ENCODE assay signal across 7 mouse cellular contexts in genomic region chr4:130663810-130664401, GRCm38 (mm10). TPM values are rescaled to one million over a fixed set of nuclear protein-coding genes. Genes with fewer than 3 reads are reported as not detected.
DNase-seq lines count a peak whose midpoint lies in the region; ATAC-seq and TF ChIP-seq lines count a peak whose summit lies in the region.

No protein-coding gene starts in this region.

- whole genome bisulfite sequencing in intestine, postnatal 0 days: 0% methylated on average over 22 of the region's 22 CpGs
- 0% methylated on average over 22 of the region's 22 CpGs for WGBS in limb, embryonic 12.5 days
- under 1% methylated on average over 22 of the region's 22 CpGs for WGBS in midbrain, embryonic 16.5 days

- H3K27ac ChIP-seq in cortical plate, adult 2 months (ENCODE audit: insufficient read depth, low read length): peak overlapping the region; percentile 87
- H3K27ac ChIP-seq in intestine, postnatal 0 days (ENCODE audit: low read depth, low read length): peak overlapping the region; percentile 94
- peak overlapping the region; percentile 97 for H3K27ac ChIP-seq in limb, embryonic 12.5 days
- H3K27ac ChIP-seq in midbrain, embryonic 16.5 days (ENCODE audit: low read length): peak overlapping the region; percentile 89

- peak overlapping the region; percentile 93 for H3K9ac ChIP-seq in intestine, postnatal 0 days (ENCODE audit: low read depth, low read length)
- peak overlapping the region; percentile 98 for H3K9ac ChIP-seq in limb, embryonic 12.5 days (replicated peaks)
- H3K9ac ChIP-seq in midbrain, embryonic 16.5 days (ENCODE audit: low read depth, low read length): peak overlapping the region; percentile 74

- peak; percentile 39 to 46 for DNase-seq in adrenal gland, adult 18-20 months (ENCODE audit: low spot score in 2 of 2)
- peak; percentile 42 for DNase-seq in gastrocnemius, postnatal 10 days
- peak; percentile 26 for DNase-seq in splenic B cell, adult 2 months (ENCODE audit: low read depth, low spot score)

- no peaks in the 10 kb centered on the region for H3K36me3 ChIP-seq in intestine, postnatal 0 days (ENCODE audit: control insufficient read depth, insufficient read depth)
- peaks cover 2% of the 10 kb centered on the region; the same call in 1 of the 2 replicates for H3K36me3 ChIP-seq in limb, embryonic 12.5 days
- no peaks in the 10 kb centered on the region for H3K36me3 ChIP-seq in midbrain, embryonic 16.5 days (ENCODE audit: control insufficient read depth, insufficient read depth, low read length)
- H3K36me3 ChIP-seq in splenic B cell, adult 2 months (ENCODE audit: control insufficient read depth, insufficient read depth, low read length, poor library complexity, severe bottlenecking): no peaks in the 10 kb centered on the region

- peak overlapping the region; percentile 76 for H3K4me3 ChIP-seq in cortical plate, adult 2 months (ENCODE audit: insufficient read depth, low read length)
- H3K4me3 ChIP-seq in intestine, postnatal 0 days (ENCODE audit: low read depth, low read length): peak overlapping the region; percentile 89
- H3K4me3 ChIP-seq in limb, embryonic 12.5 days (replicated peaks): peak overlapping the region; percentile 65
- peak overlapping the region; percentile 55 for H3K4me3 ChIP-seq in midbrain, embryonic 16.5 days (ENCODE audit: low read depth, low read length)

- H3K9me3 ChIP-seq in intestine, postnatal 0 days (ENCODE audit: control insufficient read depth): no peaks in the 10 kb centered on the region
- no peaks in the 10 kb centered on the region for H3K9me3 ChIP-seq in limb, embryonic 12.5 days
- no peaks in the 10 kb centered on the region for H3K9me3 ChIP-seq in midbrain, embryonic 16.5 days (replicated peaks; ENCODE audit: control insufficient read depth, low read length, poor library complexity, severe bottlenecking)

- ATAC-seq in intestine, postnatal 0 days: no peak; the same call in 1 of the 2 replicates
- no peak for ATAC-seq in limb, embryonic 12.5 days (ENCODE audit: insufficient number of reproducible peaks, insufficient read depth, low FRiP score, low TSS enrichment, low read depth)
- peak; percentile 32; the same call in 1 of the 2 replicates for ATAC-seq in midbrain, embryonic 16.5 days

- H3K4me1 ChIP-seq in cortical plate, adult 2 months (ENCODE audit: control insufficient read depth, insufficient read depth, low read length): peaks cover 3% of the 10 kb centered on the region
- H3K4me1 ChIP-seq in intestine, postnatal 0 days (replicated peaks; ENCODE audit: control insufficient read depth, insufficient read depth, low read length): peaks cover 3% of the 10 kb centered on the region; the same call in 1 of the 2 replicates
- peaks cover 28% of the 10 kb centered on the region for H3K4me1 ChIP-seq in limb, embryonic 12.5 days (replicated peaks)
- peaks cover 39% of the 10 kb centered on the region for H3K4me1 ChIP-seq in midbrain, embryonic 16.5 days (ENCODE audit: control insufficient read depth, insufficient read depth, low read length)

- H3K27me3 ChIP-seq in intestine, postnatal 0 days (replicated peaks; ENCODE audit: control insufficient read depth, insufficient read depth, low read length): no peaks in the 10 kb centered on the region
- H3K27me3 ChIP-seq in limb, embryonic 12.5 days: no peaks in the 10 kb centered on the region
- H3K27me3 ChIP-seq in midbrain, embryonic 16.5 days (ENCODE audit: control insufficient read depth, insufficient read depth, low read depth, low read length): no peaks in the 10 kb centered on the region
- no peaks in the 10 kb centered on the region for H3K27me3 ChIP-seq in splenic B cell, adult 2 months (ENCODE audit: control insufficient read depth, insufficient read depth, low read length, poor library complexity, severe bottlenecking)

- peak overlapping the region; percentile 65 for H3K4me2 ChIP-seq in intestine, postnatal 0 days (replicated peaks; ENCODE audit: low read depth)
- H3K4me2 ChIP-seq in limb, embryonic 12.5 days: peak overlapping the region; percentile 63
- peak overlapping the region; percentile 92 for H3K4me2 ChIP-seq in midbrain, embryonic 16.5 days (ENCODE audit: low read length)

- no peak for TF ChIP-seq CTCF in cortical plate, adult 2 months (IDR thresholded peaks at IDR 0.05; ENCODE audit: extremely low read depth, insufficient read depth, low read length)
- TF ChIP-seq CTCF in intestine, postnatal 0 days (IDR thresholded peaks at IDR 0.05; ENCODE audit: low read depth): 0 out of 2 replicates have a peak, but pooled peaks have one; percentile 11

- TF ChIP-seq POLR2A in cortical plate, adult 2 months (IDR thresholded peaks at IDR 0.05; ENCODE audit: extremely low read depth, insufficient read depth, low read length): no peak

RNA-seq across cellular contexts. Expression of gene Pum1, which starts 0.8 kb away (rescaled TPM):
- 10 to 100 TPM; 68.9 to 79.0 TPM for total RNA-seq in adrenal gland, adult 18-20 months (2021)
- 58.1 and 59.2 TPM in 2 replicates for polyA plus RNA-seq in cortical plate, adult 2 months (2012; rRNA removed)
- total RNA-seq in gastrocnemius, postnatal 10 days (2021): 10 to 100 TPM; 41.8 to 54.3 TPM
- 23.9 and 25.3 TPM in 2 replicates for polyA plus RNA-seq in intestine, postnatal 0 days (2015; fragmentation: Nextera tagmentation; extraction: Ambion mirVana)
- polyA plus RNA-seq in limb, embryonic 12.5 days (2016; fragmentation: Nextera tagmentation; extraction: Ambion mirVana): 123 and 124 TPM in 2 replicates
- polyA plus RNA-seq in midbrain, embryonic 16.5 days (2015; fragmentation: Nextera tagmentation; extraction: Ambion mirVana): 99.4 and 108 TPM in 2 replicates
